Mouse (Mus musculus) myocyte (in vitro differentiated cells): Measurements from ENCODE around the gene Entpd6.

Experiments used
- MYOD1 ChIP-seq, 3 experiments: IDR thresholded peaks; one replicate each; pipeline ENCODE4 v1.6.1; 2011; ENCODE audit warnings: control low read depth in 2 of 3, low read depth in 2 of 3, mild to moderate bottlenecking in 2 of 3, moderate library complexity in 1 of 3; ENCODE audit not compliant: insufficient read length in 2 of 3, control insufficient read depth in 1 of 3
- MYOG ChIP-seq, 3 experiments: IDR thresholded peaks; one replicate each; pipeline ENCODE4 v1.6.1; 2011; ENCODE audit warnings: control low read depth in 2 of 3, low read depth in 2 of 3, mild to moderate bottlenecking in 2 of 3; ENCODE audit not compliant: insufficient read length in 2 of 3, control insufficient read depth in 1 of 3, insufficient read depth in 1 of 3
- POLR2A ChIP-seq: IDR thresholded peaks from one replicate; pipeline ENCODE4 v1.6.1; 2011; ENCODE audit warnings: low read depth, mild to moderate bottlenecking, control low read depth, moderate library complexity; ENCODE audit not compliant: insufficient read length
- REST ChIP-seq: IDR thresholded peaks from one replicate; pipeline ENCODE4 v1.6.1; 2011; ENCODE audit warnings: mild to moderate bottlenecking, control low read depth, moderate library complexity; ENCODE audit not compliant: insufficient read depth, insufficient read length
- TCF12 ChIP-seq: IDR thresholded peaks from one replicate; pipeline ENCODE4 v1.6.1; 2011; ENCODE audit warnings: mild to moderate bottlenecking, control low read depth; ENCODE audit not compliant: poor library complexity, insufficient read depth, severe bottlenecking

DNA sequence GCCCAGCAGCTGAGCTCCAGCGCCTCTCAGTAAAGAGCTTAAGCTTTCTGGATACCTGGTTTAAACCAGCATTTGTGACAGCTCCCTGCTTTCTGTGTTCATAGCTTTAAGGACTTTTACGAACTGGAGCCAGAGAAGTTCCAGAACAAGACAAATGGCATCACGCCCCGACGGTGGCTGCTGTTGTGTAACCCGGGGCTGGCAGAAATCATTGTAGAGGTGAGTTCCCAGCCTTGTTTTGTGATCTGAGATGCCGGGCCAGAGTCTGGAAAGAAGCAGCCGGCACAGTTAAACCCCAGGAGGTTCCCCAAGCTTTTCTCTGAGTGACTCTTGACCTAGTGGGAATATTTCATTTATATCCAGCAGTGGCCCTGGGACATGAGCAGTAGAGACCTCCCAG, 69.9 kb downstream of the Entpd6 start:
- no peak for TF ChIP-seq POLR2A
- TF ChIP-seq TCF12: no peak
- TF ChIP-seq REST: no peak
- no peak for TF ChIP-seq MYOG (IDR thresholded peaks at IDR 0.05; ENCODE audit: control insufficient read depth in 1 of 3, insufficient read depth in 1 of 3, insufficient read length in 2 of 3, low read depth in 2 of 3)
- no peak for TF ChIP-seq MYOD1 (IDR thresholded peaks at IDR 0.05; ENCODE audit: control insufficient read depth in 1 of 3, insufficient read length in 2 of 3, low read depth in 2 of 3)
